Mouse (Mus musculus) hindbrain, embryonic 15.5 days (tissue): Measurements from ENCODE around the gene Carm1. TPM values are rescaled to one million over a fixed set of nuclear protein-coding genes. Genes with fewer than 3 reads are reported as not detected.
"Not testable (repeated sequence)": the region's sequence is repeated elsewhere in the genome, so short reads cannot be mapped to it uniquely, and the experiment has no call there.

Experiments
- ATAC-seq: fragments of 200-750 bp; cut with Nextera tagmentation; 2 replicates; pipeline ENCODE4 v1.8.0; 2017; ENCODE audit warnings: low read depth, moderate number of reproducible peaks, moderate TSS enrichment; ENCODE audit not compliant: low FRiP score
- H3K27ac ChIP-seq: fragments of 300-500 bp; sonication (generic); replicated peaks from 2 replicates; pipeline ENCODE4 v1.5.1; 2015; ENCODE audit warnings: mild to moderate bottlenecking, inconsistent platforms
- H3K27me3 ChIP-seq: fragments of 300-500 bp; sonication (generic); 2 replicates; pipeline ENCODE4 v1.6.1; 2015; ENCODE audit warnings: control low read depth, inconsistent platforms
- H3K36me3 ChIP-seq: fragments of 300-500 bp; sonication (generic); 2 replicates; pipeline ENCODE4 v1.6.1; 2015; ENCODE audit warnings: control low read depth, inconsistent platforms
- H3K4me1 ChIP-seq: fragments of 300-500 bp; sonication (generic); replicated peaks from 2 replicates; pipeline ENCODE4 v1.6.1; 2015; ENCODE audit warnings: control low read depth, inconsistent platforms
- H3K4me2 ChIP-seq: fragments of 300-500 bp; sonication (generic); 2 replicates; pipeline ENCODE4 v1.6.1; 2015; ENCODE audit warnings: moderate library complexity, mild to moderate bottlenecking, inconsistent platforms
- H3K4me3 ChIP-seq: fragments of 300-500 bp; sonication (generic); 2 replicates; pipeline ENCODE4 v1.5.1; 2015; ENCODE audit warnings: mild to moderate bottlenecking, inconsistent platforms
- H3K9ac ChIP-seq: fragments of 300-500 bp; sonication (generic); 2 replicates; pipeline ENCODE4 v1.6.1; 2015; ENCODE audit warnings: inconsistent platforms
- H3K9me3 ChIP-seq: fragments of 300-500 bp; sonication (generic); 2 replicates; pipeline ENCODE4 v1.6.1; 2016; ENCODE audit warnings: control low read depth, inconsistent platforms
- WGBS: fragments of 180-500 bp; shearing (Covaris S2); methylation state at CpG from one replicate; pipeline ENCODE4 v1.1.7; 2015; 5-methylcytosine and 5-hydroxymethylcytosine counted together
- polyA plus RNA-seq: library from polyadenylated mRNA; unstranded; fragments of >200 nt; fragmentation: Nextera tagmentation; extraction: Ambion mirVana; gene quantifications from 2 replicates; pipeline ENCODE4 v1.2.1, GENCODE M21; 2015

Carm1 gene
- polyA plus RNA-seq, 1 experiment from 2014 or later, result 46.1 TPM

GRCm38 (mm10) chr9:21513466-21513865 lies 33.2 kb upstream of the Carm1 start:
- H3K27ac ChIP-seq, result no peak overlapping the region
- H3K9me3 ChIP-seq, result no peaks in the 10 kb centered on the region
- 95% methylated on average over 4 of the region's 4 CpGs for WGBS
- no peak overlapping the region for H3K4me2 ChIP-seq
- no peak for ATAC-seq
- peaks cover 18% of the 10 kb centered on the region for H3K4me1 ChIP-seq
- no peak overlapping the region for H3K4me3 ChIP-seq
- no peaks in the 10 kb centered on the region for H3K27me3 ChIP-seq
- no peak overlapping the region for H3K9ac ChIP-seq
- no peaks in the 10 kb centered on the region; the same call in 1 of the 2 replicates for H3K36me3 ChIP-seq

GRCm38 (mm10) chr9:21517947-21518495 lies 28.7 kb upstream of the Carm1 start:
- Histone ChIP-seq H3K36me3 (no peaks in the 10 kb centered on the region), H3K27ac (no peak overlapping the region), H3K4me3 (no peak overlapping the region), H3K4me2 (no peak overlapping the region), H3K27me3 (no peaks in the 10 kb centered on the region), H3K9me3 (no peaks in the 10 kb centered on the region), H3K9ac (no peak overlapping the region), H3K4me1 (no peaks in the 10 kb centered on the region)
- no peak for ATAC-seq
- WGBS, result 84% methylated on average over 6 of the region's 6 CpGs

- H3K9ac ChIP-seq, H3K4me2 ChIP-seq, H3K27me3 ChIP-seq, H3K4me3 ChIP-seq, H3K27ac ChIP-seq, H3K4me1 ChIP-seq, H3K9me3 ChIP-seq, ATAC-seq, H3K36me3 ChIP-seq: not testable (repeated sequence)
- whole genome bisulfite sequencing, result 85% methylated on average over 6 of the region's 6 CpGs
Measured at GRCm38 (mm10) chr9:21518690-21519089, 28.0 kb upstream of the Carm1 start.

DNA sequence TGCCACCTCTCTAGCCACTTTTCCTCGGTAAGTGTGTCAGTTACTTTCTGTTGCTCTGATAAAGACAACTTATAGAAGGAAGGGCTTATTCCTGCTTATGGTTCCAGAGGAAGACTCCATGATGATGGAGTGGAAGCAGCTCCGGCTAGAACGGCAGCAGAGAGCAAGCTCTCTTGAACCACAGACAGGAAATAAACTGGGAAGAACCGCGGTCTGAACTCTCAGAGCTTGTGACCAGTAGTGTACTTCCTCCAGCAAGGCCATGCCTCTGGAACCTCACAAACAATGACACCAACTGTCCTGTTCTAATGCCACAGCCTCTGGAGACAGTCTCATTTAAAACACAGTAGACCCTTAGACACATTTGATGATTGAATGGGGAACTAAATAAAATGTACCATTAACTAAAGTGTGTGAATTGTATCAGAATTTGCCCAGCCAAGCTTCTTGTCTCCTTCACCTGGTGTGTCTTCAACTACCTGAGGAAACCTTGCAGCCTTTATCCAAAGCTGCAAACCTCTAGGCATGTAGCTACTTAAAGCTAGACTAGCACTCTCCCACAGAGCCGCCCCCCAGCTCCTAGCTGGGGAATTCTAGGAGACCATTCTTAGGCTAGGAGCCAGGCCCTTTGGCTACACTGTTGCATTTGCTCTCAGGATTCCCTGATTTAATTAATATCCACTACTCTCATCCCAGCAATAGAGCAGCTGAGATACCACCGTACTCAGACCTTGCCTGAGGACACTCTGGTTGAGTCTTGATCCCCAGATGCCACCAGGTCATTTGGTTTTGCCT lies 21.4 kb upstream of the Carm1 start:
- Histone ChIP-seq H3K27me3 (no peaks in the 10 kb centered on the region), H3K4me3 (no peak overlapping the region), H3K36me3 (no peaks in the 10 kb centered on the region), H3K4me1 (no peaks in the 10 kb centered on the region), H3K4me2 (no peak overlapping the region), H3K9me3 (no peaks in the 10 kb centered on the region), H3K9ac (no peak overlapping the region), H3K27ac (no peak overlapping the region)
- no peak for ATAC-seq
- 83% methylated on average over 7 of the region's 7 CpGs for WGBS

- Histone ChIP-seq H3K4me3 (no peak within 1 kb of the TSS), H3K9me3 (no peaks in the 10 kb centered on the region), H3K9ac (no peak within 1 kb of the TSS), H3K27me3 (no peaks in the 10 kb centered on the region), H3K27ac (no peak within 1 kb of the TSS), H3K4me2 (no peak within 1 kb of the TSS), H3K4me1 (no peaks in the 10 kb centered on the region), H3K36me3 (no peaks in the 10 kb centered on the region)
- no peak for ATAC-seq
- WGBS, result 72% methylated on average over 14 of the region's 14 CpGs
Measured at GRCm38 (mm10) chr9:21525937-21526633, 20.6 kb upstream of the Carm1 start, which contains the start of gene AB124611. Gene AB124611, plus strand, starts transcription at chr9:21526176.

DNA sequence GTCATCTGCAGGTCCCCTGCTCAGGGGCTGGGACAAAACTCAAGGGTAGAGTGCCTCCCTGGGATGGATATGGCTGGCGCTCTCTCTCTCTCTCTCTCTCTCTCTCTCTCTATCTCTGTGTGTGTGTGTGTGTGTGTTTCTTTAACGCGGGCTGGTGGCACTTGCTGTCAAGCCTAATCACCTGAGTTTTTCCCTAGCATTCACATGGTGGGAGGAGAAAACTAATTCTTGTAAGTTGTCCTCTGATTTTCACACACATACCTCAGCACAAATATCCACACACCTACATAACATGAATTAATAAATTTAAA lies 20.1 kb upstream of the Carm1 start:
- H3K27ac ChIP-seq, result no peak overlapping the region
- H3K9ac ChIP-seq, result no peak overlapping the region
- H3K4me3 ChIP-seq, result no peak overlapping the region
- no peaks in the 10 kb centered on the region for H3K36me3 ChIP-seq
- H3K9me3 ChIP-seq, result no peaks in the 10 kb centered on the region
- H3K4me2 ChIP-seq, result no peak overlapping the region
- ATAC-seq, result no peak
- H3K27me3 ChIP-seq, result no peaks in the 10 kb centered on the region
- 74% methylated on average over 3 of the region's 3 CpGs for WGBS
- no peaks in the 10 kb centered on the region for H3K4me1 ChIP-seq

- H3K4me2 ChIP-seq, result no peak overlapping the region
- no peak for ATAC-seq
- H3K4me3 ChIP-seq, result no peak overlapping the region
- no peaks in the 10 kb centered on the region for H3K9me3 ChIP-seq
- H3K27me3 ChIP-seq, result no peaks in the 10 kb centered on the region
- H3K36me3 ChIP-seq, result no peaks in the 10 kb centered on the region
- H3K27ac ChIP-seq, result no peak overlapping the region
- no peaks in the 10 kb centered on the region for H3K4me1 ChIP-seq
- WGBS, result 88% methylated on average over 2 of the region's 2 CpGs
- H3K9ac ChIP-seq, result no peak overlapping the region
Measured at GRCm38 (mm10) chr9:21527100-21527801, 19.4 kb upstream of the Carm1 start.

DNA sequence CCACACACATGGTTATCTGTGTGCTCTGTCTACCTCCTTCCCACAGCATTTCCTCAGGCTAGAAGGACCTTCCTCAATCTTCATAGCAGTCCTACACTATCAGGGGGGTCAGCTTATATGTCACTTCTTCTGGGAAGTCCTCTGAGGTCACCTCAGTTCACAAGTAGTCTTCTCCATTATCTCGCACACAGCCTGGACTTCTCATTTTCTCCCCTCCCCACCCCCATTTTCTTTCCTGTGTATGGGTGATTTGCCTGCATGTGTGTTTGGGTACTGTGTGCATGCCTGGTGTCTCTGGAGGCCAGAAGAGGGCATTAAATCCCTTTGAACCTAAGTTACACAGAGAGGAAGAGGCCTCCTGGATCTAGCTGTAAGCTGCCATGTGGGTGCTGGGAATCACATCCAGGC lies 18.8 kb upstream of the Carm1 start:
- no peaks in the 10 kb centered on the region for H3K4me1 ChIP-seq
- no peak for ATAC-seq
- no peaks in the 10 kb centered on the region for H3K36me3 ChIP-seq
- no peak overlapping the region for H3K4me2 ChIP-seq
- H3K27me3 ChIP-seq, result no peaks in the 10 kb centered on the region
- 92% methylated on average over 1 of the region's 1 CpGs for WGBS
- H3K4me3 ChIP-seq, result no peak overlapping the region
- no peaks in the 10 kb centered on the region for H3K9me3 ChIP-seq
- no peak overlapping the region for H3K9ac ChIP-seq
- no peak overlapping the region for H3K27ac ChIP-seq

DNA sequence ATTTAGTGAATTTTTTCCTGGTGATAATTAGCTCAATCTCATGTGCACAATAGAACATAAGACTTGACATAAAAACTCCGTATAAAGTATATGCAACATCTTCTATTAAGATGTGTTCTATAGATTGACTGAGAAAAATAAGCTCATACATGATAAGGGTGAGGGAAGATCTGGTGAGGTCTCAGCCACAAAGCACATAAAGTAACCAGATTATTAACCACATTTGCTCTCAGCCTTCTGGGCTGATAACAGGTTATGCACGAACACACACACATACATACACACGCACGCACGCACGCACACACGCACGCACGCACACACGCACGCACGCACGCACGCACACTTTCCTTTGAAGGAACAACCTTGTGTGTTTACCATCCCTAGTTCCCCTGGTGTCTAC lies 10.2 kb upstream of the Carm1 start:
- no peak overlapping the region for H3K4me3 ChIP-seq
- H3K27me3 ChIP-seq, result no peaks in the 10 kb centered on the region
- ATAC-seq, result no peak
- no peak overlapping the region for H3K9ac ChIP-seq
- H3K4me2 ChIP-seq, result no peak overlapping the region
- H3K4me1 ChIP-seq, result no peaks in the 10 kb centered on the region
- H3K27ac ChIP-seq, result no peak overlapping the region
- H3K36me3 ChIP-seq, result no peaks in the 10 kb centered on the region
- no peaks in the 10 kb centered on the region for H3K9me3 ChIP-seq
- 94% methylated on average over 14 of the region's 14 CpGs for WGBS

- H3K9ac ChIP-seq, result no peak overlapping the region
- no peak overlapping the region for H3K27ac ChIP-seq
- WGBS, result 75% methylated on average over 4 of the region's 4 CpGs
- no peak overlapping the region for H3K4me2 ChIP-seq
- H3K4me3 ChIP-seq, result no peak overlapping the region
- no peaks in the 10 kb centered on the region for H3K4me1 ChIP-seq
- ATAC-seq, result no peak
- no peaks in the 10 kb centered on the region for H3K36me3 ChIP-seq
- H3K9me3 ChIP-seq, result no peaks in the 10 kb centered on the region
- no peaks in the 10 kb centered on the region for H3K27me3 ChIP-seq
Measured at GRCm38 (mm10) chr9:21537009-21537408, 9.7 kb upstream of the Carm1 start.

GRCm38 (mm10) chr9:21539981-21540753 lies 6.5 kb upstream of the Carm1 start:
- H3K4me1 ChIP-seq, result peaks cover 2% of the 10 kb centered on the region; the same call in 1 of the 2 replicates
- H3K27ac ChIP-seq, result no peak overlapping the region
- no peaks in the 10 kb centered on the region for H3K36me3 ChIP-seq
- no peak for ATAC-seq
- no peak overlapping the region for H3K9ac ChIP-seq
- 75% methylated on average over 7 of the region's 7 CpGs for WGBS
- H3K4me2 ChIP-seq, result no peak overlapping the region
- no peak overlapping the region for H3K4me3 ChIP-seq
- no peaks in the 10 kb centered on the region for H3K27me3 ChIP-seq
- no peaks in the 10 kb centered on the region for H3K9me3 ChIP-seq
